Mouse (Mus musculus) stomach, embryonic 16.5 days (tissue): Measurements from ENCODE around the gene Ttc32. TPM values are rescaled to one million over a fixed set of nuclear protein-coding genes. Genes with fewer than 3 reads are reported as not detected.
A peak's percentile ranks its signal among the peaks of the same experiment; 100 is the strongest.
"Not testable (repeated sequence)": the region's sequence is repeated elsewhere in the genome, so short reads cannot be mapped to it uniquely, and the experiment has no call there.

Experiments
- ATAC-seq: fragments of 200-750 bp; cut with Nextera tagmentation; 2 replicates; pipeline ENCODE4 v1.8.0; 2017; ENCODE audit warnings: moderate number of reproducible peaks, moderate TSS enrichment; ENCODE audit not compliant: insufficient read depth, low FRiP score
- H3K27ac ChIP-seq: fragments of 300-500 bp; sonication (generic); 2 replicates; pipeline ENCODE4 v1.5.1; 2014; ENCODE audit warnings: low read length
- H3K27me3 ChIP-seq: fragments of 300-500 bp; sonication (generic); 2 replicates; pipeline ENCODE4 v1.6.1; 2014; ENCODE audit warnings: low read length, control low read depth, mixed read lengths; ENCODE audit not compliant: control insufficient read depth, insufficient read depth
- H3K36me3 ChIP-seq: fragments of 300-500 bp; sonication (generic); 2 replicates; pipeline ENCODE4 v1.6.1; 2014; ENCODE audit warnings: low read length; ENCODE audit not compliant: control insufficient read depth, insufficient read depth
- H3K4me1 ChIP-seq: fragments of 300-500 bp; sonication (generic); 2 replicates; pipeline ENCODE4 v1.6.1; 2014; ENCODE audit warnings: low read length, control low read depth, mixed read lengths; ENCODE audit not compliant: control insufficient read depth, insufficient read depth
- H3K4me2 ChIP-seq: fragments of 300-500 bp; sonication (generic); 2 replicates; pipeline ENCODE4 v1.6.1; 2014; ENCODE audit warnings: low read depth, low read length, mixed read lengths
- H3K4me3 ChIP-seq: fragments of 300-500 bp; sonication (generic); replicated peaks from 2 replicates; pipeline ENCODE4 v1.5.1; 2014; ENCODE audit warnings: mild to moderate bottlenecking, low read length
- H3K9ac ChIP-seq: fragments of 300-500 bp; sonication (generic); 2 replicates; pipeline ENCODE4 v1.6.1; 2014; ENCODE audit warnings: low read length
- H3K9me3 ChIP-seq: fragments of 300-500 bp; sonication (generic); replicated peaks from 2 replicates; pipeline ENCODE4 v1.6.1; 2016; ENCODE audit warnings: low read length, control low read depth; ENCODE audit not compliant: control insufficient read depth
- WGBS: fragments of 180-500 bp; shearing (Covaris S2); extraction: QIAGEN DNeasy Blood & Tissue Kit; methylation state at CpG from one replicate; pipeline ENCODE4 v1.1.7; 2014; 5-methylcytosine and 5-hydroxymethylcytosine counted together
- polyA plus RNA-seq: library from polyadenylated mRNA; unstranded; fragments of >200 nt; fragmentation: Nextera tagmentation; extraction: Ambion mirVana; gene quantifications from 2 replicates; pipeline ENCODE4 v1.2.1, GENCODE M21; 2015

Gene Ttc32
- polyA plus RNA-seq, 1 experiment from 2014 or later: 21.3 TPM

DNA sequence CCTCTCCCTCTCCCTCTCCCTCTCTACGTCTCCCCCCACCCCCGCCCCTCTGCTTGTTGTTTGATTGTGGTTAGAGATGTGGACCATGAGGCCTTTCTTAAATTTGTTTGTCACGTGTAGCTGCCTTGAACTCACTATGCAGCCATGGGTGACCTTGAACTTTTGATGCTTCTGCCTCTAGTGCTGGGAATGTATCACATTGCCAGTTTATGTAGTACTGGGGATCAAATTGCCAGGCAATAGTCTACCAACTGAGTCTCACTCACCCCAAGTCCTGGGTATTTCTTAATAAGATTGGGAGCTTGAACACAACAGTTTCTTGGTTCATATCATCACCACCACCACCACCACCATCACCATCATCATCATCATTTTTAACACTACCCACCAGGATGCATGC, 8.8 kb upstream of the Ttc32 start:
- Histone ChIP-seq H3K4me2 (no peak overlapping the region), H3K9ac (no peak overlapping the region), H3K36me3 (no peaks in the 10 kb centered on the region), H3K27me3 (no peaks in the 10 kb centered on the region), H3K4me1 (no peaks in the 10 kb centered on the region), H3K9me3 (no peaks in the 10 kb centered on the region), H3K27ac (no peak overlapping the region), H3K4me3 (no peak overlapping the region)
- no peak for ATAC-seq
- 71% methylated on average over 3 of the region's 3 CpGs for WGBS

DNA sequence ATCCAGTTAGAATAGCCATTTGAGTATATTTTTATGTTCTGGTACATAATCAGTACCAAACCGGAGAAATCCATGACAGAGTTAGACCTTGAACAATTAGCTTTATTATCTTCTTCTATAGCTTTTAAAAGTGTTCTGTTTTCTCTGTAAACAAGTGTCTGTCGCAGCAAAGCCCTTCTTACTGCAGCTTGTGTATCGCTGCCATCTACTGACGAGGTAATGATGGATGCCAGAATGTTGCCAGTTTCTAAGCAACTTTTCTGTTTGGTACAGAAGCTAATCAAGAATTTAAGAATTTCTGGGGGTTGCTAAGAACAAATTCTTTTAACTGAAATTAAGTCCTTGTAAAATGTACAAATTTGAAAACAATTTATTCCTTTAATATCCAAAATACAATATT, 6.8 kb upstream of the Ttc32 start:
- ATAC-seq: no peak
- no peak overlapping the region for H3K27ac ChIP-seq
- 58% methylated on average over 4 of the region's 4 CpGs for WGBS

DNA sequence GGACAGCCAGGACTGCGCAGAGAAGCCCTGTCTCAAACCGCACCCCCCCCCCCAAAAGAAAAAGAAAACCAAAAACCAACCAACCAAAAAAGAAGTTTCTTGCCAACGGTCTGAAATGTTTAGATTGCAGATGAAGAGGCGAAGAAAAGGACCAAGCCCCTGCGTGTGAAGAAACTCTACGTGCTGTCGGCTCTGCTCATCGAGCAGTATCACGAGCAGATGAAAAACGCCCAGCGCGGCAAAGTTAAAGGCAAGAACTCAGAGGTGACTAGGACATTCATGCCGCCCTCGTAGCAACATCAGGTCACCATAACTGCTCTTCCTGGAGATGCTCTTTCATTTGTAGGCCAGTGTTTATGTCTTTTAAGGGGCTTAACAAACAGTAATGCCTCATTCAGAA, 5.7 kb upstream of the Ttc32 start:
- Histone ChIP-seq H3K4me3 (no peak overlapping the region), H3K4me1 (no peaks in the 10 kb centered on the region), H3K9ac (no peak overlapping the region), H3K27me3 (no peaks in the 10 kb centered on the region), H3K9me3 (no peaks in the 10 kb centered on the region), H3K4me2 (no peak overlapping the region), H3K36me3 (no peaks in the 10 kb centered on the region; the same call in 1 of the 2 replicates), H3K27ac (no peak overlapping the region)
- WGBS: 90% methylated on average over 14 of the region's 14 CpGs
- no peak for ATAC-seq

More for the DNA sequence above, 6.8 kb upstream of the Ttc32 start:
- Histone ChIP-seq H3K9ac (no peak overlapping the region), H3K36me3 (no peaks in the 10 kb centered on the region; the same call in 1 of the 2 replicates), H3K4me1 (no peaks in the 10 kb centered on the region), H3K4me2 (no peak overlapping the region), H3K9me3 (no peaks in the 10 kb centered on the region), H3K4me3 (no peak overlapping the region), H3K27me3 (no peaks in the 10 kb centered on the region)

DNA sequence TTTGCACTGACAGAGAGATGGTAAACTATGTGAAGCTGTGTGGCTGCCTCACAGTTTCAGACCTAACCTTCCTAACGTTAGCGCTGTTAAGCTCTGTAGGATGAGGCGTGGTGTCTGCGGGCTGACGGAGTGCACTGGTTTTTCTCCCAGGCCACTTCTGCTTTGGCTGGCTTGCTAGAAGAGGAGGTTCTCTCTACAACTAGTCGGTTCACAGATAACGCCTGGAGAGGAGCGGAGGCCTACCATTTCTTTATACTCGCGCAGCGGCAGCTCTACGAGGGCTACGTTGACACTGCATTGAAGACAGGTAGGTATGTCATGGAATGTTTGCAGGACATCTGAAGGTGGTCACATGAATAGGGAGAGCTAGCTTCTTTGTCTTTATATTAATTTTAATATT, 5.1 kb upstream of the Ttc32 start:
- H3K4me1 ChIP-seq: no peaks in the 10 kb centered on the region
- WGBS: 77% methylated on average over 13 of the region's 13 CpGs
- no peak for ATAC-seq
- H3K27me3 ChIP-seq: no peaks in the 10 kb centered on the region
- H3K4me3 ChIP-seq: no peak overlapping the region
- no peak overlapping the region for H3K4me2 ChIP-seq
- H3K27ac ChIP-seq: no peak overlapping the region
- H3K36me3 ChIP-seq: no peaks in the 10 kb centered on the region; the same call in 1 of the 2 replicates
- no peak overlapping the region for H3K9ac ChIP-seq
- no peaks in the 10 kb centered on the region for H3K9me3 ChIP-seq

DNA sequence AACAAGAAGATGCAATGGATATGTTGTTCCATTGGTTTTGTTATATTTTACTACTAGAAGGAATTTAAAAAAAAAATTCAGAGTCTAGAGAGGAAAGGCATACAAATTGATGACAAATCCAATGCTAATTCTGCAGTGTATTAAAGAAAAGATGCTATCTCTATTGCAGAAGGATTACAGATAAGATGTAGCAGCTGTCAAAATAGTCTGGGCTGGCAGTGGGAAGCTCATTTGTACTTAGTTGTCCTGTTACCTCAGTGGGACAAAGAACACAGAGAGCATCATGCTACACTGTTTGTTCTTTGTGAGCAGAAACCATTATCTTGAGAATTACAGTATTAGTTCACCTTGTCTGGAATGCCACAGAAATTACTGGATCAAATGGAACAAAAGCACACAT, 3.0 kb upstream of the Ttc32 start:
- Histone ChIP-seq H3K9ac (no peak overlapping the region), H3K9me3 (no peaks in the 10 kb centered on the region), H3K27ac (no peak overlapping the region), H3K4me3 (no peak overlapping the region), H3K36me3 (no peaks in the 10 kb centered on the region; the same call in 1 of the 2 replicates), H3K4me2 (no peak overlapping the region), H3K4me1 (no peaks in the 10 kb centered on the region), H3K27me3 (no peaks in the 10 kb centered on the region)
- no peak for ATAC-seq

DNA sequence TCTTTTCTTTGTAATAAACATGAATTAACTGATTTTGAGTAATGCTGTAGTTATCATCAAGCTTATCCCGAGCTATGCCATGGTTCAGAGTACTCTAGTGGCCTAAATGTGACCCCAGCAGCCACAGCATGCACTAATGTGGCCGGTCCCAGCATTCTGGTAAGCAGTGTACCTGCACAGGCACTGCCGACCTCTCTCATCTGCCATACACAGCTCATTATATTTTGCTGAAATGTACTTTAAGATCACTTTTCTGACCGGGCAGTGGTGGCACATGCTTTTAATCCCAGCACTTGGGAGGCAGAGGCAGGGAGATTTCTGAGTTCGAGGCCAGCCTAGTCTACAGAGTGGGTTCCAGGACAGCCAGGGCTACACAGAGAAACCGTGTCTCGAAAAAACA, 981 bp upstream of the Ttc32 start:
- H3K27ac ChIP-seq, H3K4me2 ChIP-seq, H3K27me3 ChIP-seq, ATAC-seq, H3K9ac ChIP-seq, H3K4me3 ChIP-seq, H3K9me3 ChIP-seq, H3K4me1 ChIP-seq, H3K36me3 ChIP-seq: not testable (repeated sequence)
- 90% methylated on average over 7 of the region's 7 CpGs for WGBS

DNA sequence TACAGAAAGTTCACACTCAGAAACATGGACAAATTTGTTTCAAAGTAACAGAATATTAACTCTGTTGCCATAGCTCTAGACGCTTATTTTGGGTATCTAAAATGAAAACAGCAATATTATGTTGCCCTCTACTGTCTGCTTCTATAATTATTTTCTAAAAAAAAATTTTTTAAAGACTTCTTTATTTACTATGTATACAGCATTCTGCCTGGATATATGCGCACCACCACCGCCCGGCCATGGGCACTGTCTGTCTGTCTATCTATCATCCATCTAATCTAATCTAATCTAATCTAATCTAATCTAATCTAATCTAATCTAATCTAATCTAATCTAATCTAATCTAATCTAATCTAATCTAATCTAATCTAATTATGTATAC, 300 bp upstream of the Ttc32 start:
- Histone ChIP-seq H3K27ac (0 out of 2 replicates have a peak overlapping the region, but pooled peaks have one; percentile 99), H3K9ac (peak overlapping the region; percentile 96; the same call in 1 of the 2 replicates)
- ATAC-seq: peak; percentile 48; the same call in 1 of the 2 replicates

DNA sequence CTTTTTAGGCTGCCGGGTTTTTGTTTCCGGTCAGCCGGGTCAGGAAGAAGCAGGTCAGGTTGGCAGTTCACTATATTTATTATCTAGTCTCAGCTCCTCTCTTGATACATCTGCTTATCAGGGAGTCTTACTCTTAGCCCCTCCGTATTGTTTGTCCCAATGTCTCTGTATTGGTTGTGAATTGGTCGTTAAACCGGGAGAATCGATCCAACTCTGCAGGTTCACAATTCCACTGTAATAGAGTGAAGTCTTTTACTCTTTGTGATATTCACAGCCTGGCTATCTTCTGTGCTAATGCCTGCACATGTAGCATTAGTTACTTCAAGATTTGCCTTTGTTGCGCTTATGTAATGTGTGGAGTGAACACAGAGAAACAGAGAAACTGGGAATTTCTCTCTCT, 1.4 kb downstream of the Ttc32 start:
- peak overlapping the region; percentile 96 for H3K9ac ChIP-seq
- H3K27ac ChIP-seq: no peak overlapping the region
- peak overlapping the region; percentile 71 for H3K4me3 ChIP-seq
- peak overlapping the region; percentile 79 for H3K4me2 ChIP-seq
- no peak for ATAC-seq
- 50% methylated on average over 8 of the region's 8 CpGs for WGBS
- no peaks in the 10 kb centered on the region; the same call in 1 of the 2 replicates for H3K36me3 ChIP-seq
- H3K9me3 ChIP-seq: no peaks in the 10 kb centered on the region
- H3K27me3 ChIP-seq: no peaks in the 10 kb centered on the region
- no peaks in the 10 kb centered on the region for H3K4me1 ChIP-seq

More for the DNA sequence above, 300 bp upstream of the Ttc32 start:
- H3K4me2 ChIP-seq: peak overlapping the region; percentile 79
- no peaks in the 10 kb centered on the region; the same call in 1 of the 2 replicates for H3K36me3 ChIP-seq
- H3K27me3 ChIP-seq: no peaks in the 10 kb centered on the region
- H3K4me1 ChIP-seq: no peaks in the 10 kb centered on the region
- no peaks in the 10 kb centered on the region for H3K9me3 ChIP-seq
- H3K4me3 ChIP-seq: peak overlapping the region; percentile 71
- WGBS: 45% methylated on average over 4 of the region's 4 CpGs

DNA sequence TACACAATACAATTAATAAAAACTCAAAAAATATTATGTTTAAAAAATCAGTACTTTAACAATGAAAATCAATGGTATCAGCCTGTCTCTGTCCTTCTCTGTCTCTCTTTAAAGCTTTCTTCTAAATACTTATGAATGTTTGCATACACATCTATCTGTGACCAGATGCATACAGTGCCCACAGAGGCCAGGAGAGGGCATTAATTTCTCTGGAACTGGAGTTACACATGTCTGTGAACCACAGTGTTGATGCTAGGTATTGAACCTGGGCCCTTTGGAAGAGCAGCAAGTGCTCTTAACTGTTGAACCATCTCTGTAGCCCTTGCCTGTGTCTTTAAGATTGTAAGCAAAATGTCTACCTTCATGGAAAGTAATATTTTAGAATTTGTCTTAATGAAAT, 3.3 kb downstream of the Ttc32 start:
- no peak overlapping the region for H3K27ac ChIP-seq
- no peaks in the 10 kb centered on the region; the same call in 1 of the 2 replicates for H3K36me3 ChIP-seq
- no peaks in the 10 kb centered on the region for H3K4me1 ChIP-seq
- no peak overlapping the region for H3K9ac ChIP-seq
- no peaks in the 10 kb centered on the region for H3K27me3 ChIP-seq
- no peak overlapping the region for H3K4me3 ChIP-seq
- H3K4me2 ChIP-seq: no peak overlapping the region
- no peaks in the 10 kb centered on the region for H3K9me3 ChIP-seq
- no peak for ATAC-seq

DNA sequence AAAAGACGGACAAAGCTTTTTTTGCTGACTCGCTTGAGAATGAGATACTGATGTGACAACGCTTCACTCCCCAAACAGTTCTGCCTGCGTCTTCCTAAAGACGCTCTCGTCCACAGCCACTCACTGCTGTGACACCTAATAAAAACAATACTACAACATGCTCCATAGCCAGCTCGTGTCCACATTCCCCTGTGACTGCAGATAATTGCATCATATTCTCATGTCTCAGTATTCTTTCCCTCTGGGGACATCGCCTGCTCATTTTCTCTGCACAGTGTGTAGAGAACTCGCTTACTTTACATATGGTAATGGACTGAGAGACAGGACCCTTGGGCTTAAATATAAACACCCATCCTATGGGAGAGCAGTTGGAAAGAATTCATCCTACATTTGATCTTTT, 6.6 kb downstream of the Ttc32 start:
- no peak overlapping the region for H3K4me3 ChIP-seq
- no peaks in the 10 kb centered on the region for H3K36me3 ChIP-seq
- H3K9me3 ChIP-seq: no peaks in the 10 kb centered on the region
- H3K4me2 ChIP-seq: no peak overlapping the region
- no peak for ATAC-seq
- H3K9ac ChIP-seq: no peak overlapping the region
- no peak overlapping the region for H3K27ac ChIP-seq
- H3K4me1 ChIP-seq: no peaks in the 10 kb centered on the region
- no peaks in the 10 kb centered on the region for H3K27me3 ChIP-seq
- WGBS: 85% methylated on average over 9 of the region's 9 CpGs
